Mouse (Mus musculus): Measurements from ENCODE around the gene Cacna1c. TPM values are rescaled to one million over a fixed set of nuclear protein-coding genes. Genes with fewer than 3 reads are reported as not detected.

Gene Cacna1c
- polyA plus RNA-seq, 1 experiment from 2014 or later = 6.2 TPM

GRCm38 (mm10) chr6:119062695-119063094, 133.5 kb downstream of the Cacna1c start:
- ATAC-seq (ENCODE audit: low FRiP score) = no peak

GRCm38 (mm10) chr6:119058896-119059295, 137.3 kb downstream of the Cacna1c start:
- Histone ChIP-seq H3K4me1 (peaks cover 4% of the 10 kb centered on the region), H3K36me3 (replicated peaks) (no peaks in the 10 kb centered on the region), H3K4me2 (no peak overlapping the region), H3K27ac (no peak overlapping the region), H3K9me3 (no peaks in the 10 kb centered on the region), H3K4me3 (replicated peaks) (no peak overlapping the region), H3K9ac (no peak overlapping the region), H3K27me3 (no peaks in the 10 kb centered on the region)
- no peak for ATAC-seq (ENCODE audit: low FRiP score)
- WGBS = 64% methylated on average over 3 of the region's 3 CpGs

More at GRCm38 (mm10) chr6:119062695-119063094, 133.5 kb downstream of the Cacna1c start:
- no peaks in the 10 kb centered on the region; the same call in 1 of the 2 replicates for H3K4me1 ChIP-seq
- H3K9me3 ChIP-seq = no peaks in the 10 kb centered on the region
- H3K27ac ChIP-seq = no peak overlapping the region
- H3K4me3 ChIP-seq (replicated peaks) = no peak overlapping the region
- H3K27me3 ChIP-seq = no peaks in the 10 kb centered on the region
- no peaks in the 10 kb centered on the region for H3K36me3 ChIP-seq (replicated peaks)
- no peak overlapping the region for H3K9ac ChIP-seq
- no peak overlapping the region for H3K4me2 ChIP-seq

GRCm38 (mm10) chr6:119058461-119058860, 137.8 kb downstream of the Cacna1c start:
- no peak for ATAC-seq (ENCODE audit: low FRiP score)

GRCm38 (mm10) chr6:119057076-119057479, 139.1 kb downstream of the Cacna1c start:
- H3K36me3 ChIP-seq (replicated peaks) = no peaks in the 10 kb centered on the region
- H3K27me3 ChIP-seq = no peaks in the 10 kb centered on the region
- ATAC-seq (ENCODE audit: low FRiP score) = no peak
- peaks cover 4% of the 10 kb centered on the region for H3K4me1 ChIP-seq
- H3K9ac ChIP-seq = no peak overlapping the region
- no peak overlapping the region for H3K4me2 ChIP-seq
- no peak overlapping the region for H3K4me3 ChIP-seq (replicated peaks)
- no peak overlapping the region for H3K27ac ChIP-seq
- no peaks in the 10 kb centered on the region for H3K9me3 ChIP-seq
- 92% methylated on average over 15 of the region's 15 CpGs for WGBS

More at GRCm38 (mm10) chr6:119058461-119058860, 137.8 kb downstream of the Cacna1c start:
- Histone ChIP-seq H3K4me3 (replicated peaks) (no peak overlapping the region), H3K36me3 (replicated peaks) (no peaks in the 10 kb centered on the region), H3K4me1 (peaks cover 4% of the 10 kb centered on the region), H3K9me3 (no peaks in the 10 kb centered on the region), H3K4me2 (no peak overlapping the region), H3K9ac (no peak overlapping the region), H3K27ac (no peak overlapping the region), H3K27me3 (no peaks in the 10 kb centered on the region)
- 83% methylated on average over 8 of the region's 8 CpGs for WGBS

DNA sequence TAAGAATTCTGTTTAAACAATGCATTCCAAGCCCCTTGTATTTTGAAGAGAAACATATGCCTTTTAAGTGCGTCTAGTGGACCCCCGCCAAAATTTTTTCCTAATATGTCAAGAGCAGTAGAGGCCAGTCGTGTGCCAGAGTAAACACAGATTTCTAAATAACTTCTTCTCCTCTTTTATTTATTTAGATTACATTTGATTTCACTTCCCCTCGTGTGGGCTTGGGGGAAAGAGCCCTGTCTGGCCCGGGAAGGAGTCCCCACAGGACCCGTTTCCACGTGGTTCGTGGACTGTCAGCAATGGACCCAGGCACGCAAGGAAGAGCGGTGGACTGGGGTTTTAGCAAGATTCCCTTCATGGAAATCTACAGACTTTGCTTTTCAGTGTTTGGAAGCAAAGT, 143.4 kb downstream of the Cacna1c start:
- Histone ChIP-seq H3K4me3 (replicated peaks) (no peak overlapping the region), H3K27ac (no peak overlapping the region), H3K36me3 (replicated peaks) (no peaks in the 10 kb centered on the region), H3K27me3 (no peaks in the 10 kb centered on the region), H3K9me3 (no peaks in the 10 kb centered on the region), H3K9ac (no peak overlapping the region), H3K4me1 (peaks cover 4% of the 10 kb centered on the region; the same call in 1 of the 2 replicates), H3K4me2 (no peak overlapping the region)
- ATAC-seq (ENCODE audit: low FRiP score) = no peak
- WGBS = 83% methylated on average over 10 of the region's 10 CpGs

DNA sequence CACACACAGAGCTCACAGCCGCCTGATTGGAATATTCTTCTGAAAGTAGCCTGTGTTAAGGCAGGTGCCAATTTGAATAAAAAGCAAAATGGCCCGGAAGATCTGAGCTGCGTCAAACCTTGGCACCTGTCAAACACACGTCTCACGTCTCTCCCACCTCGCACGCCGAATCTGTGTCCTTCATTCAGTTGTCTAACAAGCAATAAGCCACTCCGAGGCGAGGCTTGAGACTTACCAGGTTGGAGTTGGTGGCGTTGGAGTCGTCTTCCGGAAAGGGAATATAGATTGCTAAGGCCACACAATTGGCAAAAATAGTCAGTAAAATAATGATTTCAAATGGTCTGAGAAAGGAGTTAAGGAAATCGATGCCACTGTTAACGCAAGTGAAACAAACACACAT, 143.9 kb downstream of the Cacna1c start:
- Histone ChIP-seq H3K9me3 (no peaks in the 10 kb centered on the region), H3K27ac (no peak overlapping the region), H3K36me3 (replicated peaks) (no peaks in the 10 kb centered on the region), H3K27me3 (no peaks in the 10 kb centered on the region), H3K4me1 (peaks cover 4% of the 10 kb centered on the region; the same call in 1 of the 2 replicates), H3K9ac (no peak overlapping the region), H3K4me3 (replicated peaks) (no peak overlapping the region), H3K4me2 (no peak overlapping the region)
- ATAC-seq (ENCODE audit: low FRiP score) = no peak
- 89% methylated on average over 15 of the region's 15 CpGs for WGBS

DNA sequence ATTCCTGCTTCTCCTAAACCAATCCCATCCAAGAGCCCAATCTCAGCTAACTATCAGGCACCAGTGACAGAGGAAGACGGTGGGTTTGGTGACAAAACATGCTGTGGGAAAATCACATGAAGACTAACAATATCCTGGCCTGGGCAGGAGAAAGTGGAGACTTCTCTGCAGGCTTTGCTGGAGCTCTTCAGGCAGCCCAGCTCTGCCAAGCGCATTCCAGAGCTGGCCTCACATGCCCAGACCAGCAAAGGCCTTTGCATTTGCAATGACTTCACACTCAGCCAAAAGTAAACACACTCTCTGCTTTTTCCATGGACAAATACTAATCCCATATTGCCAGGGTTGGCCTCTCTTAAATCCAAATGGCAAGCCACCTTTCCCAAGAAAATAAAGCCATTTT, 144.5 kb downstream of the Cacna1c start:
- H3K9ac ChIP-seq = no peak overlapping the region
- peaks cover 6% of the 10 kb centered on the region; the same call in 1 of the 2 replicates for H3K4me1 ChIP-seq
- ATAC-seq (ENCODE audit: low FRiP score) = no peak
- no peaks in the 10 kb centered on the region for H3K36me3 ChIP-seq (replicated peaks)
- H3K27me3 ChIP-seq = no peaks in the 10 kb centered on the region
- 87% methylated on average over 2 of the region's 2 CpGs for WGBS
- H3K4me2 ChIP-seq = no peak overlapping the region
- H3K27ac ChIP-seq = no peak overlapping the region
- no peaks in the 10 kb centered on the region for H3K9me3 ChIP-seq
- no peak overlapping the region for H3K4me3 ChIP-seq (replicated peaks)

- WGBS = 54% methylated on average over 8 of the region's 8 CpGs
- Histone ChIP-seq H3K36me3 (replicated peaks) (no peaks in the 10 kb centered on the region), H3K4me1 (peaks cover 9% of the 10 kb centered on the region; the same call in 1 of the 2 replicates), H3K4me3 (replicated peaks) (no peak overlapping the region), H3K9ac (no peak overlapping the region), H3K4me2 (no peak overlapping the region), H3K27me3 (no peaks in the 10 kb centered on the region), H3K27ac (no peak overlapping the region), H3K9me3 (no peaks in the 10 kb centered on the region)
- ATAC-seq (ENCODE audit: low FRiP score) = no peak
These were observed 148.9 kb downstream of the Cacna1c start for GRCm38 (mm10) chr6:119047340-119047739.

GRCm38 (mm10) chr6:119045498-119045897, 150.7 kb downstream of the Cacna1c start:
- Histone ChIP-seq H3K9me3 (no peaks in the 10 kb centered on the region), H3K27me3 (no peaks in the 10 kb centered on the region), H3K4me1 (peaks cover 11% of the 10 kb centered on the region), H3K4me2 (no peak overlapping the region), H3K36me3 (replicated peaks) (no peaks in the 10 kb centered on the region), H3K4me3 (replicated peaks) (no peak overlapping the region), H3K9ac (no peak overlapping the region), H3K27ac (no peak overlapping the region)
- no peak for ATAC-seq (ENCODE audit: low FRiP score)
- WGBS = 85% methylated on average over 7 of the region's 7 CpGs

GRCm38 (mm10) chr6:119044148-119044547, 152.1 kb downstream of the Cacna1c start:
- H3K9me3 ChIP-seq = no peaks in the 10 kb centered on the region
- no peaks in the 10 kb centered on the region for H3K27me3 ChIP-seq
- H3K9ac ChIP-seq = no peak overlapping the region
- H3K36me3 ChIP-seq (replicated peaks) = no peaks in the 10 kb centered on the region
- 89% methylated on average over 7 of the region's 7 CpGs for WGBS
- no peak overlapping the region for H3K4me2 ChIP-seq
- peaks cover 11% of the 10 kb centered on the region for H3K4me1 ChIP-seq
- no peak for ATAC-seq (ENCODE audit: low FRiP score)
- no peak overlapping the region for H3K27ac ChIP-seq
- no peak overlapping the region for H3K4me3 ChIP-seq (replicated peaks)

GRCm38 (mm10) chr6:119042803-119043202, 153.4 kb downstream of the Cacna1c start:
- Histone ChIP-seq H3K9me3 (no peaks in the 10 kb centered on the region), H3K4me1 (peaks cover 11% of the 10 kb centered on the region), H3K4me3 (replicated peaks) (no peak overlapping the region), H3K36me3 (replicated peaks) (no peaks in the 10 kb centered on the region), H3K27ac (no peak overlapping the region), H3K27me3 (no peaks in the 10 kb centered on the region), H3K4me2 (no peak overlapping the region), H3K9ac (no peak overlapping the region)
- ATAC-seq (ENCODE audit: low FRiP score) = no peak
- 87% methylated on average over 3 of the region's 3 CpGs for WGBS

- Histone ChIP-seq H3K27ac (no peak overlapping the region), H3K4me2 (no peak overlapping the region), H3K27me3 (no peaks in the 10 kb centered on the region), H3K9me3 (no peaks in the 10 kb centered on the region), H3K9ac (no peak overlapping the region), H3K36me3 (replicated peaks) (no peaks in the 10 kb centered on the region), H3K4me1 (peaks cover 2% of the 10 kb centered on the region; the same call in 1 of the 2 replicates), H3K4me3 (replicated peaks) (no peak overlapping the region)
- no peak for ATAC-seq (ENCODE audit: low FRiP score)
- WGBS = 62% methylated on average over 7 of the region's 7 CpGs
These were observed 155.3 kb downstream of the Cacna1c start for GRCm38 (mm10) chr6:119040961-119041360.

DNA sequence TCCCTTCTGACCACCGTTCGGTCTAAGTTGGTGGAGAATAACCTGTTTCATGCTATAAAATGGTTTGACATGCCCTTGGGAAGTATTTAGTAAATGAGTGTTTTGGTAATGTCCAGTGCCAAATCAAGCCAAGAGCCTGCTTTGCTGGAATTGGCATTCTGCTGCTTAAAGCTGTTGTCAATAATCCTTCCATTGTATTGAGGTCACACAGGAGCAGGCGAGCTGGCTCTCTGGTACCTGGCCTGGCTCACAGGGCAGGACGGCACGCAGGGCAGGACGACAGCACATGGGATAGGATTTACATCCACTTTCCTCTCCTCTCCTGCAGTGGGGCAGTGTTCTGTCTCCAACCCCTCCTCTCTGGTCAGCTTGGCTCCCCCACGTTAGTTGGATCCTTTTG, 156.4 kb downstream of the Cacna1c start:
- Histone ChIP-seq H3K27me3 (no peaks in the 10 kb centered on the region), H3K4me2 (no peak overlapping the region), H3K4me3 (replicated peaks) (no peak overlapping the region), H3K27ac (no peak overlapping the region), H3K9me3 (no peaks in the 10 kb centered on the region), H3K9ac (no peak overlapping the region), H3K4me1 (peaks cover 2% of the 10 kb centered on the region; the same call in 1 of the 2 replicates), H3K36me3 (replicated peaks) (no peaks in the 10 kb centered on the region)
- ATAC-seq (ENCODE audit: low FRiP score) = no peak
- 72% methylated on average over 7 of the region's 7 CpGs for WGBS

Data from forebrain, embryonic 12.5 days (tissue).